Comparison of ENCODE assay signal across 9 mouse cellular contexts in the genomic region with DNA sequence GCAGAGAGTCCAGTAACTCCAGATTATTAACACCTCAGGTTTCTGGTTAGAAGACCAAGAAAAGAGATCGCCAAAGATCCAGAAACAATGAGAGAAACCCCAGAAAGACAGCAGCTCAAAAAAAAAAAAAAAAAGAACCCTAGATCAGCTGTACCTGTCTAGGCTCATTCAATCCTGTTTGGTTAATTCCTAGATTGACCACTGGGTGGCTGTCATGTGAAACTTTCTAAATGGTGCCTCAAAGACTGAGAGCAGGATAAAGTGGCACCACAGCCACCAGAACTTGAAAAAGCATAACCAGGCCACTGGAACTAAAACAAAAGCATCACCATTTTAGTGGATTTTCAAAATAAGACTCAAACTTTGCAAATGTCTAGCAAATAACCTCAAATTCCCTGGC.
DNase-seq lines count a peak whose midpoint lies in the region; ATAC-seq and TF ChIP-seq lines count a peak whose summit lies in the region.
"Had no signal": no experiment of that assay in that cellular context is flagged by ENCODE, and none has a peak within 500 bp of the region (broad histone marks: within the 10 kb centered on the region; RNA-seq: fewer than 3 reads in every experiment).

No protein-coding gene starts in this region.

- H3K27ac ChIP-seq in liver, adult 2 months (replicated peaks; ENCODE audit: insufficient read depth, low read depth, low read length), result no peak overlapping the region
- no peak overlapping the region for H3K27ac ChIP-seq in liver, embryonic 11.5 days (ENCODE audit: low read depth, low read length)
- H3K27ac ChIP-seq in forebrain, embryonic 16.5 days (ENCODE audit: low read length), result no peak overlapping the region

- H3K79me2 ChIP-seq in liver, adult 2 months (ENCODE audit: control insufficient read depth, insufficient read depth, low read length), result no peaks in the 10 kb centered on the region

- H3K4me3 ChIP-seq in liver, adult 2 months (ENCODE audit: insufficient read depth, low read depth, low read length), result no peak overlapping the region
- H3K4me3 ChIP-seq in liver, embryonic 11.5 days (ENCODE audit: low read depth, low read length), result no peak overlapping the region
- H3K4me3 ChIP-seq in forebrain, embryonic 16.5 days (replicated peaks; ENCODE audit: low read length), result no peak overlapping the region
- H3K4me3 ChIP-seq: myocyte had no signal

- no peaks in the 10 kb centered on the region for H3K9me3 ChIP-seq in liver, embryonic 11.5 days (ENCODE audit: control insufficient read depth, low read length)
- H3K9me3 ChIP-seq in forebrain, embryonic 16.5 days (ENCODE audit: control insufficient read depth, low read length), result no peaks in the 10 kb centered on the region

- H3K4me2 ChIP-seq in liver, embryonic 11.5 days, result no peak overlapping the region
- H3K4me2 ChIP-seq in forebrain, embryonic 16.5 days (ENCODE audit: low read length), result no peak overlapping the region

- CTCF ChIA-PET in Patski (lab: Charles Lee), result interaction anchor here (0.7 to 1.7 kb wide), 2 partner anchors 14 to 155 kb away, joined by 3 to 4 read pairs; no protein-coding TSS in a partner anchor

- no peaks in the 10 kb centered on the region for H3K4me1 ChIP-seq in liver, adult 2 months (ENCODE audit: control insufficient read depth, insufficient read depth, low read length)
- no peaks in the 10 kb centered on the region for H3K4me1 ChIP-seq in liver, embryonic 11.5 days (replicated peaks; ENCODE audit: control insufficient read depth, insufficient read depth, low read length)
- no peaks in the 10 kb centered on the region for H3K4me1 ChIP-seq in forebrain, embryonic 16.5 days (replicated peaks; ENCODE audit: control insufficient read depth, insufficient read depth, low read length)

- no peak overlapping the region for H3K9ac ChIP-seq in liver, adult 2 months (ENCODE audit: low read depth, low read length)
- H3K9ac ChIP-seq in liver, embryonic 11.5 days (ENCODE audit: low read depth, low read length), result no peak overlapping the region
- H3K9ac ChIP-seq in forebrain, embryonic 16.5 days (replicated peaks; ENCODE audit: low read depth, low read length), result no peak overlapping the region

- ATAC-seq in liver, embryonic 11.5 days (replicated peaks; ENCODE audit: low FRiP score), result no peak
- no peak for ATAC-seq in Patski
- no peak for ATAC-seq in forebrain, embryonic 16.5 days

- TF ChIP-seq CTCF in liver, adult 2 months (IDR thresholded peaks at IDR 0.05; ENCODE audit: low read depth, low read length), result peak; percentile 31; the same call in 1 of the 2 replicates
- peak; percentile 65 for TF ChIP-seq CTCF in Patski (IDR thresholded peaks at IDR 0.05)

- H3K27me3 ChIP-seq in liver, adult 2 months (ENCODE audit: control insufficient read depth, insufficient read depth, low read length), result no peaks in the 10 kb centered on the region
- H3K27me3 ChIP-seq in liver, embryonic 11.5 days (replicated peaks; ENCODE audit: control insufficient read depth, insufficient read depth, low read length), result no peaks in the 10 kb centered on the region
- H3K27me3 ChIP-seq in Patski, result peaks cover 39% of the 10 kb centered on the region
- no peaks in the 10 kb centered on the region for H3K27me3 ChIP-seq in forebrain, embryonic 16.5 days (replicated peaks; ENCODE audit: control insufficient read depth, insufficient read depth, low read length)

- intact Hi-C loops in left cerebral cortex, postnatal 25 days (cut with DNase I), result loop anchor here (5.0 kb wide), 1 partner anchor 50 kb away; no protein-coding TSS in a partner anchor

- POLR2A ChIA-PET in Patski (lab: Charles Lee), result interaction anchor here (1.0 kb wide), 1 partner anchor 90 kb away, joined by 3 read pairs; the partner anchor contains the start of gene Mxd4

- H3K36me3 ChIP-seq in liver, adult 2 months (ENCODE audit: control insufficient read depth, insufficient read depth, low read length), result no peaks in the 10 kb centered on the region
- H3K36me3 ChIP-seq in liver, embryonic 11.5 days (ENCODE audit: control insufficient read depth, insufficient read depth, low read length), result no peaks in the 10 kb centered on the region
- H3K36me3 ChIP-seq in forebrain, embryonic 16.5 days (ENCODE audit: control insufficient read depth, insufficient read depth), result no peaks in the 10 kb centered on the region

- DNase-seq in liver, adult 2 months (ENCODE audit: extremely low read depth, low read depth, low spot score), result peak; percentile 28
- DNase-seq in liver, embryonic 11.5 days (ENCODE audit: low spot score), result no peak
- no peak for DNase-seq in Patski (ENCODE audit: low read depth, low spot score)
- DNase-seq in cerebellum, adult 9-11 months, result peak; percentile 48
- DNase-seq in heart, postnatal 4 days, result peak; percentile 43
- peak; percentile 69 to 86 for DNase-seq in left cerebral cortex, postnatal 25 days (ENCODE audit: low spot score in 2 of 2)
- peak; percentile 14 to 27 for DNase-seq in spleen, postnatal 36 days (ENCODE audit: low spot score in 2 of 2)

- in situ Hi-C loops in Patski (cut with MboI; ENCODE audit: low pct_unique_long_range_greater_than_20kb), result no loop called here

- no peak for TF ChIP-seq POLR2A in liver, adult 2 months (IDR thresholded peaks at IDR 0.05; ENCODE audit: extremely low read depth, insufficient read depth, low read length)

- WGBS in liver, adult 2 months, result 20% methylated on average over 1 of the region's 1 CpGs
- 8% methylated on average over 1 of the region's 1 CpGs for WGBS in liver, embryonic 11.5 days
- WGBS in forebrain, embryonic 16.5 days, result 15% methylated on average over 1 of the region's 1 CpGs

Comparison
In these comparisons a context has a peak if more than half of its experiments do, and no peak if none do; other contexts are left out.
1. DNase-seq: peak in liver, adult 2 months (single experiment), cerebellum, adult 9-11 months (single experiment), heart, postnatal 4 days (single experiment), left cerebral cortex, postnatal 25 days (2 of 2) and spleen, postnatal 36 days (2 of 2); none in liver, embryonic 11.5 days (single experiment) and Patski (single experiment).